Mouse (Mus musculus) hindbrain, embryonic 13.5 days (tissue): ENCODE measurements around the gene Vmn1r31. TPM values are rescaled to one million over a fixed set of nuclear protein-coding genes. Genes with fewer than 3 reads are reported as not detected.

Experiments used
- ATAC-seq: fragments of 200-750 bp; cut with Nextera tagmentation; 2 replicates; pipeline ENCODE4 v1.8.0; 2017; ENCODE audit warnings: moderate TSS enrichment; ENCODE audit not compliant: low FRiP score
- H3K27ac ChIP-seq: fragments of 300-500 bp; sonication (generic); 2 replicates; pipeline ENCODE4 v1.5.1; 2015; ENCODE audit warnings: inconsistent platforms, mild to moderate bottlenecking, moderate library complexity
- H3K27me3 ChIP-seq: fragments of 300-500 bp; sonication (generic); 2 replicates; pipeline ENCODE4 v1.6.1; 2015; ENCODE audit warnings: mild to moderate bottlenecking, inconsistent platforms
- H3K36me3 ChIP-seq: fragments of 300-500 bp; sonication (generic); 2 replicates; pipeline ENCODE4 v1.6.1; 2015; ENCODE audit warnings: mild to moderate bottlenecking, inconsistent platforms
- H3K4me1 ChIP-seq: fragments of 300-500 bp; sonication (generic); replicated peaks from 2 replicates; pipeline ENCODE4 v1.6.1; 2015; ENCODE audit warnings: inconsistent platforms
- H3K4me2 ChIP-seq: fragments of 300-500 bp; sonication (generic); 2 replicates; pipeline ENCODE4 v1.6.1; 2015; ENCODE audit warnings: inconsistent platforms, mild to moderate bottlenecking, moderate library complexity
- H3K4me3 ChIP-seq: fragments of 300-500 bp; sonication (generic); 2 replicates; pipeline ENCODE4 v1.5.1; 2015; ENCODE audit warnings: mild to moderate bottlenecking, inconsistent platforms
- H3K9ac ChIP-seq: fragments of 300-500 bp; sonication (generic); 2 replicates; pipeline ENCODE4 v1.6.1; 2015; ENCODE audit warnings: mild to moderate bottlenecking, inconsistent platforms
- H3K9me3 ChIP-seq: fragments of 300-500 bp; sonication (generic); 2 replicates; pipeline ENCODE4 v1.6.1; 2016; ENCODE audit warnings: inconsistent platforms
- WGBS: fragments of 180-500 bp; shearing (Covaris S2); methylation state at CpG from one replicate; pipeline ENCODE4 v1.1.7; 2015; 5-methylcytosine and 5-hydroxymethylcytosine counted together
- polyA plus RNA-seq: library from polyadenylated mRNA; unstranded; fragments of >200 nt; fragmentation: Nextera tagmentation; extraction: Ambion mirVana; gene quantifications from 2 replicates; pipeline ENCODE4 v1.2.1, GENCODE M21; 2015

Vmn1r31 gene
- not detected in 2 replicates for polyA plus RNA-seq

DNA sequence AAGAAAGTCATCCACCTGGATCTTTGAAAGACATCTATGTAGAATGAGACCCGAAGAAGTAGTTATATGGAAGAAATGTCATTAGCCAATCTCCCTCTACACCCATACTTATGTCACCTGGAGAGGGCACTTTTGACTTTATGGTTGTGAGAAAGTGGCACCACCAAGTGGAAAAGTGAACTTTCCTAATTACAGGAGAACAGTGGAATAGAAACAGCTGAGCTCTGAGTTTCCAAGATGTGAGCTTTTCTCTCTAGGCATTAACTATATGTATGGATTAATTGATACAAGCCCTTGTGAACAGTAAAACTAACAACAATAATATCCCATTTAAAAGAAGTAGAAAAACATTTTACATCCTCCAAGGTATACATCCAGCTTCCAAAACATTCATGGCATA lies at the start of gene Vmn1r31:
Gene Vmn1r31, minus strand, starts transcription at position 101 of the 400 bp plus-strand sequence.
- Histone ChIP-seq H3K9me3 (no peaks in the 10 kb centered on the region), H3K36me3 (no peaks in the 10 kb centered on the region), H3K4me2 (no peak within 1 kb of the TSS), H3K27me3 (no peaks in the 10 kb centered on the region), H3K9ac (no peak within 1 kb of the TSS), H3K4me3 (no peak within 1 kb of the TSS), H3K27ac (no peak within 1 kb of the TSS), H3K4me1 (no peaks in the 10 kb centered on the region)
- 94% methylated on average over 1 of the region's 1 CpGs for WGBS
- no peak for ATAC-seq

DNA sequence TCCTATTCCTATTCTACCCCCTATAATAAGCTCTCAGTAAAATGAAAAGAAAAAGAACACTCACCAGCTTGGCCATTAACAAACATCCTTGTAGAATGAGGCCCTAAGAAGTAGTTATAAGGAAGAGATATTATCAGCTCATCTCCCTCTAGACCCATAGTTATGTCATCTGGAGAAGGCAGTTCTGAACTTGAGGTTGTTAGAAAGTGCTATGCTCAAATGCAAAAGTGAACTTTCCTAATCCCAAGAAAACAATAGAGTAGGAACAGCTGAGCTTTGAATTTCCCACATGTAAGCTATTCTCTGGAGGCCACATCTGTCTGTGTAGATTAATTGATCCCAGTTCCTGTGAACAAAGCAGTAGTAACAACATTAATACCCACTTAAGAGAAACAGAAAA lies 31.8 kb downstream of the Vmn1r31 start, which contains the start of gene Vmn1r30:
Gene Vmn1r30, minus strand, starts transcription at position 101 of the 400 bp plus-strand sequence.
- Histone ChIP-seq H3K36me3 (no peaks in the 10 kb centered on the region), H3K27me3 (no peaks in the 10 kb centered on the region), H3K9ac (no peak within 1 kb of the TSS), H3K4me2 (no peak within 1 kb of the TSS), H3K4me1 (no peaks in the 10 kb centered on the region), H3K4me3 (no peak within 1 kb of the TSS), H3K27ac (no peak within 1 kb of the TSS), H3K9me3 (no peaks in the 10 kb centered on the region)
- ATAC-seq = no peak

Other genes with a start within 250 kb of the Vmn1r31 start
- gene Vmn1r28, start 213.3 kb downstream of the Vmn1r31 start, polyA plus RNA-seq = not detected in 2 replicates
- gene Vmn1r29, start 173.8 kb downstream of the Vmn1r31 start, polyA plus RNA-seq = not detected in 2 replicates
- gene Vmn1r30, start 31.9 kb downstream of the Vmn1r31 start, polyA plus RNA-seq = not detected in 2 replicates
- 40.6 and 41.5 TPM in 2 replicates for gene Abcg2, start 109.2 kb upstream of the Vmn1r31 start, polyA plus RNA-seq